Mouse (Mus musculus) embryo, embryonic 10 days (tissue): Measurements from ENCODE around the gene E4f1.

ENCODE experiments used
- DNase-seq: peaks from one replicate; pipeline ENCODE4 v3.0.0-alpha.2; 2015; ENCODE audit warnings: low spot score

The E4f1 gene

DNA sequence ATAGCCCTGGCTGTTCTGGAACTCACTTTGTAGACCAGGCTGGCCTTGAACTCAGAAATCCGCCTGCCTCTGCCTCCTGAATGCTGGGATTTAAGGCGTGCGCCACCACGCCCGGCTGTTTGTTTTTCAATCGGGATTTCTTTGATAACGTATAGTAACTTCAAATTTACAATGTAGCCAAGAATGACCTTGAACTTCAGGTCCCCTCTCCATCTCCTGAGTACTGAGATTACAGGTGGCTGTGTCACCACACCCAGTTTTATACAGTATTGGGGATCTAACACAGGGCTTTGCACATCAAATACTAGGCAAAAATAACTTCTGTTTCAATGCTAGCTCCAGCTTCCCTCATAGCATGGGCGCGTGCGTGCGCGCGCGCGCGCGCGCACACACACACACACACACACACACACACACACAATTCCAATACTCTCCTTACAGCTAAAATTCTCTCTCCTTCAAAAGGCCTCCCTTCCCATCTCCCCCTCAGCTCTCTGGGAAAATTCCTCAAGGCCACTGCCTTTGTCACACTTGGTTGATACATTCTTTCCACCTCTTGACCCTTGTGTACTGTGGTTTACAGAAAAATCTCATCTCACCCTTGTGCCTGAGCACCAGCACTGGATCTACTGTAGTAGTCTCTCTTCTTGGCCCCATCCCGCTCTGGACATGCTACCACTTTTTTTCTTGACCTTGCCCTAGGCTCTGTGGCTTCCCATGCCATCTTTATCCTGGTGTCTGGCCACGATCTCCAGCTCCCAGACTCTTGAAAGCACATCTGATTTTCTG is 11.1 kb upstream of the E4f1 start:
- DNase-seq = no peak

DNA sequence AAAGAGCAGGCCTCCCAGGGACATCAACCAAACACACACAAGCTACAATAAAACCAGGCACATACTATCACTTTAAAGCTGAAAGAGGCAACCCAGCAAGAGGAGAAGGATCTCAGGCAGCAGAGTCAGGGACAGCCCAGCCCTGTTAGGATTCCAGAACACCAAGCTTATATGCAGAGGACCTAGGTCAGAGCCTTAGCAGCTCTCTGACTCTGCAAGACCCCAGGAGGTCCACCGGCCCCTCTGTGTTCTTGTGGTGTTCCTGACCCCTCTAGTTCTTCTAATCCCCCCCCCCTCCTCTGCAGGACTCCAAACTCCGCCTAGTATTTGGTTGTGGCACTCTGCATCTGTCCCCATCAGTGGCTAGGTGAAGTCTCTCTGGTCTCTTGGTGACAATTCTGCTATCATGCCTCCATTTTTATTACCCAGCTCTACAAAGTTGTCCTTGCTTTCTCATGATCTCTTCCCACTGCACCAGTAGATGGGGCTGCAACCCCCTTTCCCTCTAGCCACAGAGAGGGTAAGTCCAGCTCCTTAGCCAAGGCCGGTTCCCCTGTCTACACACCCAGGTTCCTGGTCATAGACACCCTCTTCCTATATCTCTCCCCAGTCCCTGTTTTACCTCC is 10.2 kb upstream of the E4f1 start:
- DNase-seq = peak; percentile 59

DNA sequence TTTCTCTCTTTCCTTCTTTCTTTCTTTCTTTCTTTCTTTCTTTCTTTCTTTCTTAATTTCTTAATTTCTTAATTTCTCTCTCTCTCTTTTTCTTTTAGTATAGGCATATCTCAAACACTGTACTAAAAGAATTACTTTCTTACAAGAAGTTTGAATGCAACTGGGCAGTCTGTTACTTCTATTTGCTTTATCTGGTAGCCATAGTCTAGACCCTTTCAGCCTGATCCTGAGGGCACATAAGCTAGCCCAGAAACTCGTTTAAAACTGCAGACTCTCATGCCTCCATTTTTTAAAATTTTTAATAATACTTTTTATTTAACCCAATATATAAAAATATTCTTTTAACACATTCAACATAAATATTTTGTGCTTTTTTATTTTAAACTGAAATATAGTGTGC is 9.3 kb upstream of the E4f1 start:
- DNase-seq = no peak

DNA sequence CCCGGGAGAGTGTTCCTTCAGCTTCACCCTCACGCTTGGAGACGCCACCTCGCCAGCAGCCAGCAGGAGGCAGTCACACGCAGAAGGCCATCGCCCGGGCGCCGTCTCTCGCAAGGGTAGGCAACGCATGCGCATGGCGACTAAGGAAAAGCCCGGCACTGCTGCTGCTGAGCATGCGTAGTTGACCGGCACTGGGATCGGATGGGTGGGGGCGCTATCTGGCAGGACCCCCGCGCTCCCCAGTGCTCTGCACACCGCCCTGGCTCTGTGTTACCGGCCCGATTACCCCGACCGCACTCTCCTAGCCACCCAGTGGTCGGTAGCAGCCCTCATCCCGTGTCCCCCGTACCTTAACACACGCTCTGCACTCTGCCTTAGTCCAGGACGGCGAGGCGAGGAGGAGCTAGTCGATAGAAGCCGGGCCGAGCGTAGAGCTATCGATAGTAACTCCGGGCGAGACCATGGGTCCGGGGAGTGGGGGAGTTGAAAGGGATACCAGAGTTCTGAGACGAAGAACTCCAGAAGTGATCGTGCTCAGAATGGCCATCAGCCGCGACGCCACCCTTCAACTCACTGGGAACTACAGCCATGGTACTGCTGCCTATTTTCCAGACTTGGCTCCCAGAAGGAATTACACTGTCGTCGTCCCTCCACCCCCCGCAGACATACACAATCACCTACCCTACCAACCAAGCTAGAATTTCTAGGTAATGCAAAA is 8.7 kb upstream of the E4f1 start, which contains the start of gene Mlst8:
Gene Mlst8, minus strand, starts transcription at position 416 of the 718 bp plus-strand sequence.
- peak; percentile 99 for DNase-seq

DNA sequence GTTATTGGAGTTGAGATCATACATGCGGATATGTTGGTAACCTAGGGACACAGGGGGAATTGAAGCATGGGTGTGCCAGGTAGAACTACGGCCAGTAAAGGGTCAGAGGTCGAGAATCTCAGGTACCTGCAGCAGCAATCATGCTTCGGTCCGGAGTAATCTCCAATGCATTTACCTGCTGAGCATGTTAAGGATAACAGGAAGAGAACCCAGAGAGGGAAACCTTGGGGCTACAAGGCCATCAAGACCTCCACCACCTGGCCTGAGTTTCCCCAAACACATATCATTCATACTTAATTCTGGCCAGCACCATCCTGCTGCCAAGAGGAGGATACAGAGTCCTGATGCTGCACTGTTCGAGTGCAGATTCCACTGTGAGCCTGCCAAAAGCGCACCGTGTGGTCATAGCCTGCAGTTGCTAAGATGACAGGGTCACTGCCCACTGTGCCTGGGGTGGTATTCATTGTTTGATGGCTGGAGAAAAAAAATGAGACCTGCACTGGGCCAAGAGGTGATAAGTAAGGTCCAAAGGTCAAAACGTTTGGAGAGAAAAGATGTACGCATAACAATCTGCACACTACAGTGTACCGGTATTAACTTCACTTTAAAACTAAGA is 8.0 kb upstream of the E4f1 start:
- DNase-seq = no peak

DNA sequence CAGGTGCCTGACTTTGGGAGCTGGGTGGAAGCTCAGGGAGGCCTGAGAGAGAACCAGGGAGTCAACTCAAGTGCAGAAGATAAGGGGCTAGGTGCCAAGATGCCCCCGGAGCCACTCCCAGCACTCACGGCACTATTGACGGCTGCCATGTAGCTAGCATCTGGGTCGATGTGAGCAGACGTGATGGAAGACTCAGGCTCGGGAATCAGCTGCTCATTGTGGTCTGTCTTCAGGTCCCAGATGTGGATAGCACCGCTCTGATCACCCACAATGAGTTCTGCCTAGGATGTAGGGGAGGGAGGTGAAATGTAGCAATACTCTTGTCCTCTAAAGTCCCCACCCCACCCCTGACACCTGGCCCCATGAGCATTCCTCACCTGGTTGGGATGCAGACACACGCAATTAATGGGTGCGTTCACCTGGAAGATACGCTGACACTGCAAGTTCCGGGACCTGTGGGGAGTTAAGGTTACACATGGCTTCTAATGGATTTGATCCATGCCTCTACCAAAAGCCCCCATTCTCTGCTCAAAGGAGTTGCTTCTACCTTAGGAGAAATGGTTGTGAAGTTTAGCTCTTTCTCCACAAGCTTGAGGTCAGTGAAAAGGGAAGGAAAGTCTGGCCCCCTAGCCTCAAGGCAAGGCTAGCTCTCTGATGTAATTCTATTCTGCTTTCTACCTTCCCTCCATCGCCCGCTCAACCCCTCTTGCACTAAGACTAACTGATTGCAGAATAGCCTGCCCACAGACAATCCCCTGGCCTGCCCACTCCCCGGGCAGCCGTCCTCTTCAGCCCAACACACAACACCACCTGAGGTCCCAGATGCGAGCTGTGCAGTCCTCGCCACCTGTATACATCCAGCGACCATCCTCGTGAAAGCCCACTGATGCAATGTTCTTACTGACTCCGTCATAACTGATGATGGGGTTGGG is 7.2 kb upstream of the E4f1 start:
- no peak for DNase-seq

DNA sequence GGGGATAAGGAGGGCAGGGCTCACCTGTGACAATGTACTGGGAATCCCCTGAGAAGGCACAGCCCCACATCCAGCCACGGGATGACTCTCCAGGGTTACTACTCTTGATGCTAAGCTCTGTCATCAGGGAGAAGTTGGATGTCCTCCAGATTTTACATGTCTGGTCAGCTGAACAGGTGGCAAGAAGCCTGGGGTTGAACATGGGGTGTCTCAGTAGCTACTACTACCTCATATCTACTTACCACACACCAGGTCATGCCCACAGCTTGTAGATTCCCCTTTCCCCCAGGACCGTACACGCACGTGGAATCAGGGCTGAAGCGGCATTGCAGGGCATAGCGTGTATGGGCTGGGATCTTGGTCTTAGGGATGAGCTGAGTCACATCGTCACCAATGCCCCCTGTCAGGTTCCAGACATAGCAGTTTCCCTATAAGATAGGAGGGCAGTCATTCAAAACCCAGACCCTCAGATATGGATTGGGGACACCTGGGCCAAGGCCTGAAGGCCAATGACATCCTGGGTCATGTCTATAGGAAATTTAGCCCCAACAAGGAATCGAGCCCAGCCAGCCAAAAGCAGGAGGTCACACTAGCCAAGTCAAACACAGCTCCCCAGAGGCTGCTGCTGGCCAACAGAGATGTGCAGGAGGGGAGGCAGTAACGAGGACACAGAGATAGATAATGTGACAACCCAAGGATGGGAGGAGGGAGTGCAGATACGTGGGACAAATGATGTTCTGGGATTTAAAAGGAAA is 6.1 kb upstream of the E4f1 start:
- no peak for DNase-seq

DNA sequence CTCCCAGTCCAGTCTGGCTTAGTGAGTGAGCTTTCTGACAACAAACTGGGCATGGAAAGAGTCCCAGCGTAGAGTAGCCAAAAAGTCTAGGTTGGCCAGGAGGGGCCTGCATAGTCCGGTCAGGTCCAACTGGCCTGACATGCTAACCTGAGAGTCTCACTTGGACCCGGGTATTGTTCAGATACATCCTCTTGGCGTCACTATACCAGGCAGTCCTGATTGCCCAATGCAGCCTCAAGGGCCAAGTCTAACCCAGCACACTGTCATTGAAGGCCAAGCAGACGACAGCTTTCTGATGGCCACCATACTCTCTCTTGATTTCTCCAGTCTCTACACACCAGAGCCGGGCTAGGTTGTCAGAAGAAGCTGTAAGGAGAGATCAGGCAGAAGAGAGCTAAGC is 5.5 kb upstream of the E4f1 start:
- no peak for DNase-seq

DNA sequence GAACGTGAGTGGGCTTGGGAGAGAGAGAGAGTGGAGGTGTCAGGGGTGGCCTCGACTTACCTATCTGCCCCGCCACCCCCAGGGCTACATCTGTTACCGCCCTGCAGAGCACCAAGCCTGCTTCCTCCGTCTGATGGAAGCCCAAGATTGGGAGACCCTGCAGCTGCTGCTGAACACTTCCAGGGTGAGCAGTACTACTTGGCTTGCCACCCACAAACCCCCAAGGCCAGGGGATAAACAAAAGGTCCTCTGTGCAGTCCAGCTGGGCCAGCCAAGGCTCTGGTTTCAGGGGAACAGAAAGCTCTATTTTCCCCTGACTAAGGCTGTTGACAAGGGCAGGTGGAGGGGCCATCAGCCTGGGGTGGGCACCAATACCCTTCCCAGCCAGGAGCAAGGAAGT is 4.4 kb upstream of the E4f1 start:
- DNase-seq = no peak

DNA sequence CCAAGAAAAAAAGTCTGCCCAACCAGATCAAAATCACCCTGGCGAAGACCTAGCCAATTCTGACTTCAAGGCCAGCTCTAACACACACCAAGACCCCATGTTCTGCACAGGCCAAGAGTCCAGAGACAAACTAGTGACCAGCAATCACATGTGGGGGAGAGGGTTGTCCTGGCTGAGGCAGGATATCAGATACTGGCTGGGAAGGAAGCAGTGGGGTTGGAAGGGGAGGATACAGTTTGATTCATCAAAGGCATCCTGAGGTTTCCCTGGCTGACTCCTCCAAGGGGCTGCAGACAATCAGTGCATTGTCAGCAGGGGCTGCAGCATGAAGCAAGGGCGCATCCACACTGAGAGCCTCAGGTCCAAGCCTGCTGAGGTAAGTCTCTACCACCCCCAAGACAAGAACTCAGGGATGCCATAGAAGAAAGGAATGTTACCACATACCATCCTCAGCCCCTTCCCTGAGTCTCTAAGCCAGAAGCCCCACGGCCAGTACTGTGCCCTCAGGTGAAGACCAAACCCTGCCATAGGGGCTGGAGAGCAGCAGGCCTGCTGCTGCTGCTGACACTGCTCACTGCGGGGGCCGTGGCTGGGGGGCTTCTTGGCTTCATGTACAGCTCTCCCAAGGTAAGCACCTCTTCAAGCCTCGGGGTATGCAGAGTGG is 3.6 kb upstream of the E4f1 start, which contains the start of gene Bricd5:
Gene Bricd5, plus strand, starts transcription at position 273 of the 664 bp plus-strand sequence.
- no peak for DNase-seq

DNA sequence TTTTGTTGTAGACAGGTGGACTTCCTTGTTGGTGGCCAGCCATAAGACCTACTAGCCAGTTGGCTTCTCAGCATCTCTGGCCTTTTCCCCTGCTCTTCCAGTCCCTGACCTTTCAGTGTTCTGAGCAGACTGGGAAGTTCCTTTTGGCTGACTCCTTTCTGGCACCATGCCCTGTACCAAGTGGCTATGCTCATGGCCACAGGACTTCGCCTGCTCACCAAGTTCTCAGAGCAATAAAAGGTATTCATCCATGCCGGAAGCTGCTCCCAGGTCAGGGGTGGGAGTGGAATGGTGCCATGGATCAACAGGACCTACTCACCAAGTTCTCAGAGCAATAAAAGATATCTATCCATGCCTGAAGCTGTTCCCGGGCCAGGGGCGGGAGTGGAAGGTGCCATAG is 2.4 kb upstream of the E4f1 start:
- DNase-seq = no peak

DNA sequence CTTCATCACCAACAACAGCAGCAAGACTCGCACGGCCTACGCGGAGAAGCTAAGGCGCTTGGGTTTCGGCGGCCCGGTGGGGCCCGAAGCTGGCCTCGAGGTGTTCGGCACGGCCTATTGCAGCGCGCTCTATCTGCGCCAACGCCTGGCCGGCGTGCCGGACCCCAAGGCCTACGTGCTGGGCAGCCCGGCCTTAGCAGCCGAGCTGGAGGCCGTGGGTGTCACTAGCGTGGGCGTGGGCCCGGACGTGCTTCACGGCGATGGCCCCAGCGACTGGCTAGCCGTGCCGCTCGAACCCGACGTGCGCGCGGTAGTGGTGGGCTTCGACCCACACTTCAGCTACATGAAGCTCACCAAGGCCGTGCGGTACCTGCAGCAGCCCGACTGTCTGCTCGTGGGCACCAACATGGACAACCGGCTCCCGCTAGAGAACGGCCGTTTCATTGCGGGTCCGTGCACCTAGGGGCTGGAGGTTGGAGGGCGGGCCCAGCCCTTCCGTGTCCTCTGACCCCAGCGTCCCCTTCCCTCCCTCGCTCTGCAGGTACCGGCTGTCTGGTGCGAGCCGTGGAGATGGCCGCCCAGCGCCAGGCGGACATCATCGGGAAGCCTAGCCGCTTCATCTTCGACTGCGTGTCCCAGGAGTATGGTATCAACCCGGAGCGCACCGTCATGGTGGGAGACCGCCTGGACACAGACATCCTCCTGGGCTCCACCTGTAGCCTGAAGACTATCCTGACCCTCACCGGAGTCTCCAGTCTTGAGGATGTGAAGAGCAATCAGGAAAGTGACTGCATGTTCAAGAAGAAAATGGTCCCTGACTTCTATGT is 801 bp upstream of the E4f1 start:
- DNase-seq = peak; percentile 35

DNA sequence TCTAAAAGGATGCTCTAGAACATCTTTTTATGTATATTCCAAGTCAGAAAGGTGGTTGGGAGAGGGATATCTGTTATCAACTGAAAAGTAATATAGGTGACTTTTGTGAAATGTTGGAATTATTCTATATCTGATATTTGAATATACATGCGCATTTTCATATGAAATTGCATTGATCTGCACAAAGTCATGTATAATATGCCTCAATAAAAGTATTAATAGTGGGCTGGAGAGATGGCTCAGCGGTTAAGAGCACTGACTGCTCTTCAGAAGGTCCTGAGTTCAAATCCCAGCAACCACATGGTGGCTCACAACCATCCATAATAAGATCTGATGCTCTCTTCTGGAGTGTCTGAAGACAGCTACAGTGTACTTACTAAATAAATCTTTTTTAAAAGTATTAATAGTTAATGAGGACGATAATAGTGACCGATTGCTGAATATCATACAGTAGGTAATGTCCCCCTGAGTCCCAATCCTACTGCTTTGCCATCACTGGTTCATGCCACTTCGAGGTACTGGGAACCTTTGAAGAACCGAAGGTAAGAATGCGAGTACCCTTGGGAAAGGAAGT is 690 bp downstream of the E4f1 start:
- DNase-seq = no peak

DNA sequence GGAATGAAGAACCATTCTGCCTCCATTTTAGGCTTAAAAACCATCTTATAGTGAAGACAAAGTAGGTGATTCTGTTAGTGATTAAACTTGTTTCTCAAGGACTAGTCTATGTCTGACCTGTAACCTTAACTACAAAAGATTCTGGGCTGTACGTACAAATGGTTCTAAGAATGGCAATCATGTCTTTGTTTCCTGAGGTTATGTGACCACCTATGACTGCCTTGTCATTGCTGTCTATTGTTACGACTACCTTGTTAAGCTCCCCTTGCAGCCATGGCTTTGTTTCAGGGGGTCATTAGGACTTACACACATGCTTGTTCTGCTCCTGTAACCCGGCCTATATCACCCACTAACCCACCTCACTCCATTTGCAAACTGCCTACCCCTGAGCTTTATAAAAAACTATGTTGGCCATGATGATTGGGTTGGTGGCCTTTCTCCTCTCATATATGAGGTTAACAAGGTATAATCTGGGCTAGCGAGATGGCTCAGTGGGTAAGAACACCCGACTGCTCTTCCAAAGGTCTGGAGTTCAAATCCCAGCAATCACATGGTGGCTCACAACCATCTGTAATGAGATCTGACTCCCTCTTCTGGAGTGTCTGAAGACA is 1.4 kb downstream of the E4f1 start:
- no peak for DNase-seq

DNA sequence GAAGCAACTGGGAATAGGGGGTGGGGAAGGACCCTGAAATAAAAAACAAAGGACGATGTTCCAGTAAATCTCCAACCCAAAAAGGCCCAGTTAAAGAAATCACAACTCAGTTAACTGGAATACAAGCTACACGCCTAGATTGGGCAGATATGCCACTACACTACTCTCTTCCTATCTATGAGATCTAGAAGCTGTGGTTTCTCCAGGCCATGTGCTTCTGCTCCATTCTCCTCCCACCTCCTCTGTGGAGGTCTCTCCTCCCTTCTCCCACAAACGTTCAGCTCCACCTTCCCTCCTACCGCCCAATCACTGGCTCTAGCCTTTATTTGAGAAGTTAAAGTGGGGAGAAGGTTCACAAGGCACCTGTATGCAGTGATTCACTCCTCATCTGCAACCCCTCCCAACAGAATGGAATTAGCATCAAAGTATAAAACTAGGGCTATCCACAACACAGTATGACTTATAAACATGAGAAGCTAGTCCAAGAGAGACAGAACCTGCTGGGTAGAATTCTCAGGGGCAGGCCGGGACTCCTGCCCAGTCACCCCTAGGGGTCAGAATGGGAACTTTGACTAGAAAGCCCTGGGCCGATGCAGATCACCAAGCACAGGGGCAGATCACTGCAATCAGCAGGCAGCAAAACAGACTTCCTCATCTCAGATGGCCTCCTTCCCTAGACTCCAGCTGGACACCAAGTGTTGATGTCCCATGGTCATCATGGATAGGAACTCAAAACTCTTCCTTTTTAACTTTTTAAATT is 6.6 kb downstream of the E4f1 start:
- no peak for DNase-seq

DNA sequence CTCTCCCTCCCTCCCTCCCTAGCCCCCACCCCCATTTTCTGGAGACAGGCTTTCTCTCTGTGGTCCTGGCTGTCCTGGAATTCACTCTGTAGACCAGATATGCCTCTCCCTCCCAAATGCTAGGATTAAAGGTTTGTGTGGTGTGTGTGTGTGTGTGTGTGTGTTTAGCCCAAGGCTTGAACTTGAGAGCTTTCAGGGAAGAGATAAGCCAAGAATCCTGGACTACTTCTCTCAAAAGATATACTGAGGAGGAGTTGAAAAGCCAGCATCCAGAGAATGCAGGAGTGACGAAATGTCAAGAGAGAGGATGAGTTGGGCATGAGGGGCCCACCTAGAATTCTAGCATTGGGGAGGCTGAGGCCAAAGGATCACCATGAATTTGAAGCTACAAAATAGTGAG is 7.2 kb downstream of the E4f1 start:
- no peak for DNase-seq

DNA sequence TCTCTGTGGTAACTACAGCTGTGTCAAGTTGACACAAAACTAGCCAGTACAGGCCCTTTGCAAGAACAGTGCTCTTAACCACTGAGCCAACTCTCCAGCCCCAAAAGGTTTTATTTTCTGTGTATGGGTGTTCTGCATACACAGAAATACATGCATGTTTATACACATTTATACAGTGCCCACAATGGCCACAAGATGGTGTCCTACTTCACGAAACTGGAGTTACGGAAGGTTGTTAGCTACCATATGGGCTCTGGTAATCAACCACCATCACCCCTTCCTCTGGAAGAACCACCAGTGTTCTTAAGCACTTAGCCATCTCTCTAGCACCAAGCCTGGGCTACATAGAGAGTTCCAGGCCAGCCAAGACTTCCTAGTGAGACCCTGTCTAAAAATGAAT is 8.5 kb downstream of the E4f1 start:
- DNase-seq = peak; percentile 55
